Mouse (Mus musculus): ENCODE results near the gene Tcf25. TPM values are rescaled to one million over a fixed set of nuclear protein-coding genes. Genes with fewer than 3 reads are reported as not detected.
A peak's percentile ranks its signal among the peaks of the same experiment; 100 is the strongest.

The Tcf25 gene
- polyA plus RNA-seq, 1 experiment from 2014 or later = 144 TPM

- H3K27ac ChIP-seq (ENCODE audit: low read length) = no peak overlapping the region
- WGBS = 32% methylated on average over 8 of the region's 8 CpGs
- DNase-seq (ENCODE audit: low spot score) = no peak
These were observed 41.7 kb upstream of the Tcf25 start for GRCm38 (mm10) chr8:123331810-123332209.

GRCm38 (mm10) chr8:123332262-123333090 lies 41.1 kb upstream of the Tcf25 start, which contains the start of gene Spire2:
TSS of gene Spire2 (plus strand) at chr8:123332713.
- Histone ChIP-seq H3K9ac (replicated peaks; ENCODE audit: low read depth) (no peak within 1 kb of the TSS), H3K4me3 (ENCODE audit: low read depth, low read length) (peak within 1 kb of the TSS; percentile 45), H3K4me2 (replicated peaks; ENCODE audit: low read depth, low read length) (peak within 1 kb of the TSS; percentile 68), H3K4me1 (ENCODE audit: insufficient read depth, low read depth, low read length) (0 out of 2 replicates have a peak, but pooled peaks cover 4% of the 10 kb centered on the region), H3K9me3 (ENCODE audit: low read length) (no peaks in the 10 kb centered on the region), H3K36me3 (ENCODE audit: insufficient read depth, low read length) (no peaks in the 10 kb centered on the region), H3K27ac (ENCODE audit: low read length) (no peak within 1 kb of the TSS), H3K27me3 (replicated peaks; ENCODE audit: insufficient read depth, low read length) (0 out of 2 replicates have a peak, but pooled peaks cover 18% of the 10 kb centered on the region)
- peak; percentile 91 for ATAC-seq
- WGBS = 1% methylated on average over 55 of the region's 85 CpGs
- TF ChIP-seq CTCF (IDR thresholded peaks at IDR 0.05) (no peak), EP300 (IDR thresholded peaks at IDR 0.05) (no peak)
- peak; percentile 80 for DNase-seq (ENCODE audit: low spot score)

More at GRCm38 (mm10) chr8:123331810-123332209, 41.7 kb upstream of the Tcf25 start:
- no peak overlapping the region for H3K9ac ChIP-seq (replicated peaks; ENCODE audit: low read depth)
- no peak overlapping the region for H3K4me3 ChIP-seq (ENCODE audit: low read depth, low read length)
- no peak for ATAC-seq
- H3K36me3 ChIP-seq (ENCODE audit: insufficient read depth, low read length) = no peaks in the 10 kb centered on the region
- TF ChIP-seq CTCF (IDR thresholded peaks at IDR 0.05) (no peak), EP300 (IDR thresholded peaks at IDR 0.05) (no peak)
- 0 out of 2 replicates have a peak, but pooled peaks cover 4% of the 10 kb centered on the region for H3K4me1 ChIP-seq (ENCODE audit: insufficient read depth, low read depth, low read length)
- no peak overlapping the region for H3K4me2 ChIP-seq (replicated peaks; ENCODE audit: low read depth, low read length)
- H3K9me3 ChIP-seq (ENCODE audit: low read length) = no peaks in the 10 kb centered on the region
- 0 out of 2 replicates have a peak, but pooled peaks cover 18% of the 10 kb centered on the region for H3K27me3 ChIP-seq (replicated peaks; ENCODE audit: insufficient read depth, low read length)

- DNase-seq (ENCODE audit: low spot score) (no peak), ATAC-seq (peak; percentile 1; the same call in 1 of the 2 replicates)
- peak overlapping the region; percentile 68 for H3K4me2 ChIP-seq (replicated peaks; ENCODE audit: low read depth, low read length)
- peak overlapping the region; percentile 45 for H3K4me3 ChIP-seq (ENCODE audit: low read depth, low read length)
- WGBS = 4% methylated on average over 17 of the region's 21 CpGs
- no peak overlapping the region for H3K27ac ChIP-seq (ENCODE audit: low read length)
- H3K27me3 ChIP-seq (replicated peaks; ENCODE audit: insufficient read depth, low read length) = 0 out of 2 replicates have a peak, but pooled peaks cover 18% of the 10 kb centered on the region
- no peaks in the 10 kb centered on the region for H3K9me3 ChIP-seq (ENCODE audit: low read length)
- H3K4me1 ChIP-seq (ENCODE audit: insufficient read depth, low read depth, low read length) = 0 out of 2 replicates have a peak, but pooled peaks cover 4% of the 10 kb centered on the region
- H3K36me3 ChIP-seq (ENCODE audit: insufficient read depth, low read length) = no peaks in the 10 kb centered on the region
- H3K9ac ChIP-seq (replicated peaks; ENCODE audit: low read depth) = no peak overlapping the region
- no peak for TF ChIP-seq CTCF (IDR thresholded peaks at IDR 0.05)
- no peak for TF ChIP-seq EP300 (IDR thresholded peaks at IDR 0.05)
These were observed 40.4 kb upstream of the Tcf25 start for GRCm38 (mm10) chr8:123333091-123333587.

- Histone ChIP-seq H3K4me1 (ENCODE audit: insufficient read depth, low read depth, low read length) (0 out of 2 replicates have a peak, but pooled peaks cover 4% of the 10 kb centered on the region), H3K27ac (ENCODE audit: low read length) (no peak overlapping the region), H3K27me3 (replicated peaks; ENCODE audit: insufficient read depth, low read length) (0 out of 2 replicates have a peak, but pooled peaks cover 18% of the 10 kb centered on the region), H3K9ac (replicated peaks; ENCODE audit: low read depth) (no peak overlapping the region), H3K9me3 (ENCODE audit: low read length) (no peaks in the 10 kb centered on the region), H3K4me3 (ENCODE audit: low read depth, low read length) (no peak overlapping the region), H3K4me2 (replicated peaks; ENCODE audit: low read depth, low read length) (no peak overlapping the region), H3K36me3 (ENCODE audit: insufficient read depth, low read length) (no peaks in the 10 kb centered on the region)
- no peak for TF ChIP-seq CTCF (IDR thresholded peaks at IDR 0.05)
- TF ChIP-seq EP300 (IDR thresholded peaks at IDR 0.05) = no peak
- ATAC-seq = no peak
- no peak for DNase-seq (ENCODE audit: low spot score)
- WGBS = 6% methylated on average over 7 of the region's 7 CpGs
These were observed 39.7 kb upstream of the Tcf25 start for GRCm38 (mm10) chr8:123333864-123334263.

- H3K4me1 ChIP-seq (ENCODE audit: insufficient read depth, low read depth, low read length) = 0 out of 2 replicates have a peak, but pooled peaks cover 4% of the 10 kb centered on the region
- H3K36me3 ChIP-seq (ENCODE audit: insufficient read depth, low read length) = no peaks in the 10 kb centered on the region
- H3K9me3 ChIP-seq (ENCODE audit: low read length) = no peaks in the 10 kb centered on the region
- no peak for DNase-seq (ENCODE audit: low spot score)
- H3K27me3 ChIP-seq (replicated peaks; ENCODE audit: insufficient read depth, low read length) = 0 out of 2 replicates have a peak, but pooled peaks cover 18% of the 10 kb centered on the region
- H3K4me2 ChIP-seq (replicated peaks; ENCODE audit: low read depth, low read length) = no peak overlapping the region
- WGBS = 18% methylated on average over 1 of the region's 1 CpGs
- H3K27ac ChIP-seq (ENCODE audit: low read length) = no peak overlapping the region
- no peak overlapping the region for H3K4me3 ChIP-seq (ENCODE audit: low read depth, low read length)
- no peak overlapping the region for H3K9ac ChIP-seq (replicated peaks; ENCODE audit: low read depth)
- TF ChIP-seq EP300 (IDR thresholded peaks at IDR 0.05) (no peak), CTCF (IDR thresholded peaks at IDR 0.05) (no peak)
- ATAC-seq = no peak
These were observed 39.1 kb upstream of the Tcf25 start for GRCm38 (mm10) chr8:123334467-123334866.

GRCm38 (mm10) chr8:123337475-123337874 lies 36.1 kb upstream of the Tcf25 start:
- H3K27ac ChIP-seq (ENCODE audit: low read length) = no peak overlapping the region
- H3K4me3 ChIP-seq (ENCODE audit: low read depth, low read length) = no peak overlapping the region
- H3K9ac ChIP-seq (replicated peaks; ENCODE audit: low read depth) = no peak overlapping the region
- no peak for DNase-seq (ENCODE audit: low spot score)
- no peak for TF ChIP-seq CTCF (IDR thresholded peaks at IDR 0.05)
- TF ChIP-seq EP300 (IDR thresholded peaks at IDR 0.05) = no peak
- H3K4me2 ChIP-seq (replicated peaks; ENCODE audit: low read depth, low read length) = no peak overlapping the region
- H3K4me1 ChIP-seq (ENCODE audit: insufficient read depth, low read depth, low read length) = no peaks in the 10 kb centered on the region
- ATAC-seq = no peak
- H3K9me3 ChIP-seq (ENCODE audit: low read length) = no peaks in the 10 kb centered on the region
- no peaks in the 10 kb centered on the region for H3K36me3 ChIP-seq (ENCODE audit: insufficient read depth, low read length)
- H3K27me3 ChIP-seq (replicated peaks; ENCODE audit: insufficient read depth, low read length) = 0 out of 2 replicates have a peak, but pooled peaks cover 16% of the 10 kb centered on the region
- 77% methylated on average over 3 of the region's 3 CpGs for WGBS
